Mouse (Mus musculus) cerebellum, adult 2 months (tissue): ENCODE measurements at regions not wholly inside any gene's neighbourhood (a gene's known extent, or its start where the extent isn't known, plus 50 kb on each side); places are given as distances from the start of the nearest gene placed in this dataset.

Experiments
- CTCF ChIP-seq: fragments of 200-500 bp; IDR thresholded peaks from 2 replicates; pipeline ENCODE4 v1.5.1; 2011; ENCODE audit warnings: low read depth, mild to moderate bottlenecking, control low read depth, low read length, moderate library complexity, borderline replicate concordance; ENCODE audit not compliant: insufficient read depth
- POLR2A ChIP-seq: fragments of 200-500 bp; IDR thresholded peaks from 2 replicates; pipeline ENCODE4 v1.6.1; 2011; ENCODE audit warnings: low read length, control low read depth, borderline replicate concordance; ENCODE audit not compliant: insufficient read depth

DNA sequence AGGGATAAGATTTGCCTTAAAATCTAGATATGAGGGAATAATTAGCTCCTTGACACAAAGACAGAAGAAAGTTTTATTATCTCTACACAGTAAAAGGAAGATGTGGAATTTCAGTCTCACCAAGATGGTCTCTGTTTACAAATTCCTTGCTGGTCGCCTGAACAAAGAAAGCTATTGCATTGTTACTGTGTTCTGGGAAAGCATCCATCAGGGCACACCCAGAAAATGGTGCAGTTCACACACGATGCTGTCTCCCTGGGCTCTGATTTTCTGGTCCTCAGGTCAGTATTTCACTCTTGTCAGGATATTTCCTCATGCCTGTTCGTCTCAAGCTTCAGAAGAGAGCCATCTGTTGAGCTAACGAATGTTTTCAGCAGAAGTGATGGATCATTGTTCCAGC lies 267.2 kb upstream of the Gadl1 start:
- TF ChIP-seq CTCF (no peak), POLR2A (no peak)
